Mouse (Mus musculus) hindbrain, embryonic 11.5 days (tissue): ENCODE measurements around the gene Agbl1. TPM values are rescaled to one million over a fixed set of nuclear protein-coding genes. Genes with fewer than 3 reads are reported as not detected.

ENCODE experiments used
- ATAC-seq: fragments of 200-750 bp; cut with Nextera tagmentation; 2 replicates; pipeline ENCODE4 v1.8.0; 2017; ENCODE audit warnings: mild to moderate bottlenecking, moderate TSS enrichment, moderate library complexity; ENCODE audit not compliant: low FRiP score
- DNase-seq: peaks from one replicate; pipeline ENCODE4 v3.0.0-alpha.2; 2015; ENCODE audit warnings: low spot score
- H3K27ac ChIP-seq: fragments of 300-500 bp; sonication (generic); 2 replicates; pipeline ENCODE4 v1.5.1; 2014; ENCODE audit warnings: mild to moderate bottlenecking, low read depth, low read length
- H3K27me3 ChIP-seq: fragments of 300-500 bp; sonication (generic); 2 replicates; pipeline ENCODE4 v1.6.1; 2014; ENCODE audit warnings: mild to moderate bottlenecking, low read length, moderate library complexity, mixed read lengths; ENCODE audit not compliant: control insufficient read depth, insufficient read depth
- H3K36me3 ChIP-seq: fragments of 300-500 bp; sonication (generic); 2 replicates; pipeline ENCODE4 v1.6.1; 2014; ENCODE audit warnings: mild to moderate bottlenecking, low read length, moderate library complexity, mixed read lengths; ENCODE audit not compliant: control insufficient read depth, insufficient read depth
- H3K4me1 ChIP-seq: fragments of 300-500 bp; sonication (generic); replicated peaks from 2 replicates; pipeline ENCODE4 v1.6.1; 2014; ENCODE audit warnings: low read length, mixed read lengths; ENCODE audit not compliant: control insufficient read depth, insufficient read depth
- H3K4me2 ChIP-seq: fragments of 300-500 bp; sonication (generic); replicated peaks from 2 replicates; pipeline ENCODE4 v1.6.1; 2014; ENCODE audit warnings: mild to moderate bottlenecking, low read depth, low read length
- H3K4me3 ChIP-seq: fragments of 300-500 bp; sonication (generic); 2 replicates; pipeline ENCODE4 v1.5.1; 2014; ENCODE audit warnings: low read depth, low read length
- H3K9ac ChIP-seq: fragments of 300-500 bp; sonication (generic); 2 replicates; pipeline ENCODE4 v1.6.1; 2014; ENCODE audit warnings: low read depth, low read length
- H3K9me3 ChIP-seq: fragments of 300-500 bp; sonication (generic); 2 replicates; pipeline ENCODE4 v1.6.1; 2016; ENCODE audit warnings: low read length; ENCODE audit not compliant: control insufficient read depth
- WGBS: fragments of 180-500 bp; shearing (Covaris S2); extraction: QIAGEN DNeasy Blood & Tissue Kit; methylation state at CpG from one replicate; pipeline ENCODE4 v1.1.7; 2014; 5-methylcytosine and 5-hydroxymethylcytosine counted together
- polyA plus RNA-seq: library from polyadenylated mRNA; unstranded; fragments of >200 nt; fragmentation: Nextera tagmentation; extraction: Ambion mirVana; gene quantifications from 2 replicates; pipeline ENCODE4 v1.2.1, GENCODE M21; 2014

Agbl1 gene
- polyA plus RNA-seq, 1 experiment from 2014 or later: 0.28 TPM

DNA sequence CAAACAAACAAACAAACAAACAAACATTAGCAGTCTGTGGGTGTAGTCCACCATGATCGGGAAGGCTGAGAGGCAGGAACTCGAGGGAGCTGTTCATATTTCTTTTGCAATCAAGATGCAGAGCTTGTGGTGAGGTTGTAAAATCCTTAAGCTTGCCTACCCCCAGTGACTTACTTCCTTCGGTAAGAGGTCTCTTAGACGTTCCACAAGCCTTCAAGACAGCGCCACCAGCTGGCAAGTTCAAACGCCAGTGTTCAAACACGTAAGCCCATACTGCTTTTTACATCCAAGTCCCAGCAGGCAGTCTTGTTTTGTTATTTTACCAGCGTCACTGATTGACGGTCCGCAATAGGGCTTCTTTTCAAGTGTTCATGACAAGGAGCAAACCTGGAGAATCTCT lies 123.8 kb downstream of the Agbl1 start:
- Histone ChIP-seq H3K27me3 (no peaks in the 10 kb centered on the region), H3K36me3 (no peaks in the 10 kb centered on the region), H3K9ac (no peak overlapping the region), H3K4me1 (no peaks in the 10 kb centered on the region), H3K4me3 (no peak overlapping the region), H3K4me2 (no peak overlapping the region), H3K27ac (no peak overlapping the region), H3K9me3 (no peaks in the 10 kb centered on the region)
- WGBS: 49% methylated on average over 10 of the region's 10 CpGs
- ATAC-seq (no peak), DNase-seq (peak; percentile 41)

DNA sequence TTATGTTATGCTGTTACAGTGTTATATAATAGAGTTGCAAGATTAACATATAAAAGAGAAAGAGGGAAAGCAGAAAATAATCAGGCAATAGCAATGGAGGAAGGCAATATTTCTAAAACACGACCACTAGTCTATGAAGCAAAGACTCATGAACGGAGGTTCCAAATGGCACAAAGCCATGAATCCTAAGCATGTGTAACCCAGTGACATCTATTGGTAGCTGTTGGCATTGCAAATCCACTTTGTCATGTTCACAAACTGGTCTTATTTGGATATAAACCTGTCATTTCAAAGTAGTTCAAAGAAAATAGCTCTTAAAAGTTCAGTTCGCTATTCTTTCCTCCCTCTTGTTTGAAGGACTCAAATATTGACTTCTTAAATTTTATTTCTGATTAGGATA lies 124.8 kb downstream of the Agbl1 start:
- Histone ChIP-seq H3K4me2 (no peak overlapping the region), H3K36me3 (no peaks in the 10 kb centered on the region), H3K27ac (no peak overlapping the region), H3K27me3 (no peaks in the 10 kb centered on the region), H3K9me3 (no peaks in the 10 kb centered on the region), H3K4me1 (no peaks in the 10 kb centered on the region), H3K4me3 (no peak overlapping the region), H3K9ac (no peak overlapping the region)
- ATAC-seq (no peak), DNase-seq (peak; percentile 44)
- 36% methylated on average over 3 of the region's 3 CpGs for WGBS

DNA sequence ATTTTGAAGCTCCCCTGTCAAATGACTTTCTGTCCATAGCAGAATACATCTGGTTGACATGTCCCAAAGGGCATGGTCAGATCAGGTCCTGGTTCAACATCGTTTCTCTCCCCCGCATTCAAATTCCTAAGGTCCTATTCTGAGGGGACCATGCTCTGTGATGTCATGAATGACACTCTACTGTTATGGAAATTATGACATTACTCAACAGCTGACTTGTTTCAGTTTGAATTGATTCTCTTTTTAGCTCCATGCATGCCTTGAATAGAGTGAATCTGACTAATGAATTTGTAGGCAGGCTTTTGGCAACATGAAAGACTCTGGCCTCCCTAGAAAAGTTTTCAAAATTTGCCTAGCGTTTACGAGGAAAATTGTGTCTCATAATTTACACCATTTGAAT lies 141.6 kb downstream of the Agbl1 start:
- Histone ChIP-seq H3K4me2 (no peak overlapping the region), H3K4me1 (no peaks in the 10 kb centered on the region), H3K36me3 (no peaks in the 10 kb centered on the region), H3K27me3 (no peaks in the 10 kb centered on the region), H3K4me3 (no peak overlapping the region), H3K27ac (no peak overlapping the region), H3K9me3 (no peaks in the 10 kb centered on the region), H3K9ac (no peak overlapping the region)
- 46% methylated on average over 4 of the region's 4 CpGs for WGBS
- DNase-seq (no peak), ATAC-seq (peak; percentile 17; the same call in 1 of the 2 replicates)

DNA sequence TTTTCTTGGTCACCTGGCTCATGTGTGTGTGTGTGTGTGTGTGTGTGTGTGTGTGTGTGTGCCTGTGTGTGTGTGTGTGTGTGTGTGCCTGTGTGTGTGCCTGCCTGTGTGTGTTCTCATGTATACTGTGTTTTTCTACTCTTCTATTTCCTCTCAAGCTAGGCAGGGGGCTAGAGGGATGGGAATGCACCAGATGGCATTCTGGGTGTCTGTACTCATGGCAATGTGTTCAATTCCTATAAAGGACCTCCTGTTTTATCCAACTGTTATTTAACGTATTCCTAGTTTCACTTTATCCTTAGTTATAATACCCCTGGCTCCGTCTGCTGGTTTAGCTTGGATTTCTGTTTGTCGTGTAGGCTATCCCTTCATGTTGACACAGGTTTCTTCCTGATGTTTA lies 149.8 kb downstream of the Agbl1 start:
- H3K27me3 ChIP-seq: no peaks in the 10 kb centered on the region
- H3K4me1 ChIP-seq: no peaks in the 10 kb centered on the region
- H3K4me3 ChIP-seq: no peak overlapping the region
- H3K4me2 ChIP-seq: no peak overlapping the region
- 91% methylated on average over 3 of the region's 3 CpGs for WGBS
- H3K9me3 ChIP-seq: no peaks in the 10 kb centered on the region
- H3K36me3 ChIP-seq: no peaks in the 10 kb centered on the region
- DNase-seq (no peak), ATAC-seq (no peak)
- H3K9ac ChIP-seq: no peak overlapping the region
- no peak overlapping the region for H3K27ac ChIP-seq

DNA sequence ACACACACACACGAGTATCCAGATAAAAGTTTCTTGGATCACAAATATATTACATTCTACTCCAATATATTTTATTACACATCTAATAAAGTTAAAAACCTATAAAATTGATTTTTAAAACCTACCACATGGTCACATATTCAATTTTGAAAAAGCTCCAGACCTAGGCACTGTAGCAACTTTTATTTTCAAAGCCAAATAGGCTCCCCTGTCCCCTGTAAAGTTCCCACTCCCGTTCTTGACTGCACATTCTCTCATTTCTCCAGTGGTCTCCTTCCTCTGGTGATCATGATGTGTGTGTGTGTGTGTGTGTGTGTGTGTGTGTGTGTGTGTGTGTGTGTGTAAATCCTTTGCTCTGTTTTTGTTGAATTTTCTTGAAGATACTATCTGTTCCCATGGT lies 152.3 kb downstream of the Agbl1 start:
- no peak overlapping the region for H3K4me3 ChIP-seq
- H3K9ac ChIP-seq: no peak overlapping the region
- H3K36me3 ChIP-seq: no peaks in the 10 kb centered on the region
- H3K4me1 ChIP-seq: no peaks in the 10 kb centered on the region
- WGBS: 83% methylated on average over 2 of the region's 2 CpGs
- ATAC-seq (no peak), DNase-seq (no peak)
- H3K9me3 ChIP-seq: no peaks in the 10 kb centered on the region
- H3K4me2 ChIP-seq: no peak overlapping the region
- no peak overlapping the region for H3K27ac ChIP-seq
- no peaks in the 10 kb centered on the region for H3K27me3 ChIP-seq

DNA sequence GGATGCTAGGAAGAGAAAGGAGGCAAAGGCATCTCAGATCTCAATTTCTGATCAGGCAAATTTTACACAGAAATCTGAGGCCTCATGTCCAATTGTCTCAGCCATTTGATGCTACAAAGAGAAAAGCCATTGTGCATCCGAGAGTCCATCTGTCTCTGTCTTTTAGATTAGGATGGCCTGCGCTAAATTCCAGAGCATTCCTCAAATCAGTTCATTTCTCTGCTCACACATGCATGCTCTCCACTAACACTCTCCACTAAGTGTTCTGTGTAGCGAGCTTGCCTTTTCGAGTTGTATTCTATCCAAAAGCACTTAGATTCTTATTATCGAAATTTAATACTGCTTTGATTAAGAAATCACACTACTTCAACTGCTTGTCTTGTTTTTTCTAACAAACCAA lies 159.6 kb downstream of the Agbl1 start:
- no peaks in the 10 kb centered on the region for H3K36me3 ChIP-seq
- H3K27me3 ChIP-seq: no peaks in the 10 kb centered on the region
- H3K4me3 ChIP-seq: no peak overlapping the region
- 0 out of 2 replicates have a peak, but pooled peaks cover 4% of the 10 kb centered on the region for H3K4me1 ChIP-seq
- ATAC-seq: no peak
- no peak overlapping the region for H3K27ac ChIP-seq
- WGBS: 77% methylated on average over 5 of the region's 5 CpGs
- DNase-seq: no peak
- no peak overlapping the region for H3K4me2 ChIP-seq
- H3K9ac ChIP-seq: no peak overlapping the region
- no peaks in the 10 kb centered on the region for H3K9me3 ChIP-seq

DNA sequence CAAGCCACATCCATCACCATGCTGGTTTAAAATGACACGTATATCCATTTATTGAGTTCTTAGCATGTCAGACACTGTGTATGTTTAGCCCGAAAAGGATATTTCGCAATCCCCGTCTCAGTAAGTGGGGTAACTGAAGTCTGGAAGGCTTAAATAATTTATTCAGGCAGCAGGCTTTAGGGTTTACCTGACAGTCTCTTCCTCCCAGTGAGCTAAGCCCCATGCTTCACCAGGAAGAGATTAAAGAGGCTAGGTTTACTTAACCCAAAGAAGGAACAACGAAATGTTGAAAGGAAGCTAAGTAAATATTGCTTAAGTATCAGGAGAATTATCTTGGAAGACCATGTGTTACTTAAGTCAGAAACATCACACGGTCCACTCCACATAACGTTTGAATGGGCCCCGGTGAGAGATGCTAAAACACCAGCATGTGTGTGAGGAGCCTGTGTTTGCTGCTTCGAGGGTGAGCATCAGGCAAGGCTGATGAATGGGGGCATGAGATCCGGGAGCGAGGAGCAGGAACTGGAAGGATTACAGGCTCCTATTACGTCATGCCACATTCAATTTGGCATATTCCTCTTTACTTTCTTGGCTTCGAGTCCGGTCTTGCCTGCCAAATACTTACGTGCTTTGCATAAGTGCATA lies 162.7 kb downstream of the Agbl1 start:
- DNase-seq (no peak), ATAC-seq (peak; percentile 37)
- Histone ChIP-seq H3K4me2 (peak overlapping the region; percentile 35; the same call in 1 of the 2 replicates), H3K4me3 (peak overlapping the region; percentile 14), H3K36me3 (no peaks in the 10 kb centered on the region), H3K27ac (no peak overlapping the region), H3K27me3 (no peaks in the 10 kb centered on the region), H3K9me3 (no peaks in the 10 kb centered on the region), H3K9ac (no peak overlapping the region), H3K4me1 (0 out of 2 replicates have a peak, but pooled peaks cover 4% of the 10 kb centered on the region)
- WGBS: 28% methylated on average over 15 of the region's 15 CpGs

DNA sequence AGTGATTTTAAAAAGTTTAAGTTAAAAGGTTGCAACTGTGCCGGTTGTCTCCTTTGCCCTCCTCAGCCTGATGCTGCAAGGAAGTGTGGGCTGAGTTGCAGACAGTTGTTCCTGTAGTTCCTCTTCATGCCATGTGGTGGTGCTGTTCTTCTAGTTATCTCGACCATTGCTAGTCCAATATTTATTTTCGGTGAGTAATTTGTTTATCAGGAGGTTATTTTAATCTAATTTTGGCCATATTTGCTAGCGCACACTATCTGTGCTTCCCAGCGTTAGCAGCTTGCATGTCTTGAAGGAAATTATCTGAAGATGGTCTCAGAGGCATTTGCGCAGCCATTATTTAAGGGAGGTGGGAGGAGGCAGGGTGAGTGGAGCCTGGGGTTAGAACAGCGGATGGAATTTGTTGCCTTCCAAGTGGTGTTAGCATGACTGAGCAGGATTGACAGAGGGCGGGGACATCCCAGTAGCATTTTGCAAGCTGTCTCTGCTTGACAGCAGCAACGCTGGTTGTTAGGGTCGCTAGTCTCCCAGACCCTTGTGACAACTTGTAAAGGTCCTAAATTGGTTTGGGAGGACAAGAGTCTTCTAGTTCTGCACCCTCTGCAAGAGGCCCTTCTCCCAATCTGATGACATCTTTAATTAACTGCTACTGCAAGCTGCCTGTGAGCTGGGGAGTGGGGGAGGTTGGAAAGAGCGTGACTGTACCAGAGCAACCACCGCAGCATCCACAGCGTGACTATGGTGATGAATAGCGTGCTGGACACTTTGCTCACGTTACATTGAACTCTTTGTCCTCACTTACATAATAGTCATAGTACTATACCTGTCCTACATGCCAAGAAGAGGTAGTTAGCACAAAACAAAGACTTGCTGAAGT lies 163.5 kb downstream of the Agbl1 start:
- WGBS: 7% methylated on average over 15 of the region's 15 CpGs
- H3K4me2 ChIP-seq: peak overlapping the region; percentile 35
- H3K9ac ChIP-seq: peak overlapping the region; percentile 13; the same call in 1 of the 2 replicates
- ATAC-seq (peak; percentile 95), DNase-seq (peak; percentile 79)
- no peaks in the 10 kb centered on the region for H3K9me3 ChIP-seq
- H3K4me3 ChIP-seq: peak overlapping the region; percentile 14
- H3K4me1 ChIP-seq: 0 out of 2 replicates have a peak, but pooled peaks cover 4% of the 10 kb centered on the region
- 0 out of 2 replicates have a peak overlapping the region, but pooled peaks have one; percentile 25 for H3K27ac ChIP-seq
- no peaks in the 10 kb centered on the region for H3K27me3 ChIP-seq
- no peaks in the 10 kb centered on the region for H3K36me3 ChIP-seq
